Mouse (Mus musculus): ENCODE measurements around the gene Kctd20. TPM values are rescaled to one million over a fixed set of nuclear protein-coding genes. Genes with fewer than 3 reads are reported as not detected.

Gene Kctd20
- polyA plus RNA-seq, 1 experiment, result 75.8 TPM

- TF ChIP-seq CTCF (IDR thresholded peaks at IDR 0.05; ENCODE audit: borderline replicate concordance, extremely low read depth, insufficient read depth, insufficient read length) (no peak), POLR2A (IDR thresholded peaks at IDR 0.05; ENCODE audit: borderline replicate concordance, extremely low read depth, insufficient read depth, insufficient read length, poor library complexity, severe bottlenecking) (0 out of 2 replicates have a peak, but pooled peaks have one; percentile 69)
- peak; percentile 92 for DNase-seq (ENCODE audit: low read depth)
Measured at GRCm38 (mm10) chr17:29007641-29008325, 56.0 kb downstream of the Kctd20 start, which contains the start of gene Stk38. TSS of gene Stk38 (minus strand) at chr17:29007995.

GRCm38 (mm10) chr17:29008326-29008650, 56.5 kb downstream of the Kctd20 start:
- no peak for DNase-seq (ENCODE audit: low read depth)
- TF ChIP-seq CTCF (IDR thresholded peaks at IDR 0.05; ENCODE audit: borderline replicate concordance, extremely low read depth, insufficient read depth, insufficient read length), result no peak
- TF ChIP-seq POLR2A (IDR thresholded peaks at IDR 0.05; ENCODE audit: borderline replicate concordance, extremely low read depth, insufficient read depth, insufficient read length, poor library complexity, severe bottlenecking), result no peak

GRCm38 (mm10) chr17:29009181-29009580, 57.4 kb downstream of the Kctd20 start:
- no peak for DNase-seq (ENCODE audit: low read depth)
- TF ChIP-seq CTCF (IDR thresholded peaks at IDR 0.05; ENCODE audit: borderline replicate concordance, extremely low read depth, insufficient read depth, insufficient read length) (no peak), POLR2A (IDR thresholded peaks at IDR 0.05; ENCODE audit: borderline replicate concordance, extremely low read depth, insufficient read depth, insufficient read length, poor library complexity, severe bottlenecking) (no peak)

GRCm38 (mm10) chr17:29014235-29014634, 62.5 kb downstream of the Kctd20 start:
- no peak for DNase-seq (ENCODE audit: low read depth)
- TF ChIP-seq CTCF (IDR thresholded peaks at IDR 0.05; ENCODE audit: borderline replicate concordance, extremely low read depth, insufficient read depth, insufficient read length) (no peak), POLR2A (IDR thresholded peaks at IDR 0.05; ENCODE audit: borderline replicate concordance, extremely low read depth, insufficient read depth, insufficient read length, poor library complexity, severe bottlenecking) (no peak)

- DNase-seq (ENCODE audit: low read depth), result peak; percentile 54
- TF ChIP-seq CTCF (IDR thresholded peaks at IDR 0.05; ENCODE audit: borderline replicate concordance, extremely low read depth, insufficient read depth, insufficient read length) (peak; percentile 59), POLR2A (IDR thresholded peaks at IDR 0.05; ENCODE audit: borderline replicate concordance, extremely low read depth, insufficient read depth, insufficient read length, poor library complexity, severe bottlenecking) (no peak)
Measured at GRCm38 (mm10) chr17:29015638-29016037, 63.9 kb downstream of the Kctd20 start.

- DNase-seq (ENCODE audit: low read depth), result no peak
- TF ChIP-seq CTCF (IDR thresholded peaks at IDR 0.05; ENCODE audit: borderline replicate concordance, extremely low read depth, insufficient read depth, insufficient read length) (no peak), POLR2A (IDR thresholded peaks at IDR 0.05; ENCODE audit: borderline replicate concordance, extremely low read depth, insufficient read depth, insufficient read length, poor library complexity, severe bottlenecking) (no peak)
Measured at GRCm38 (mm10) chr17:29016705-29017104, 65.0 kb downstream of the Kctd20 start.

GRCm38 (mm10) chr17:29018292-29018984, 66.7 kb downstream of the Kctd20 start:
- TF ChIP-seq POLR2A (IDR thresholded peaks at IDR 0.05; ENCODE audit: borderline replicate concordance, extremely low read depth, insufficient read depth, insufficient read length, poor library complexity, severe bottlenecking) (no peak), CTCF (IDR thresholded peaks at IDR 0.05; ENCODE audit: borderline replicate concordance, extremely low read depth, insufficient read depth, insufficient read length) (peak; percentile 58)
- peak; percentile 39 for DNase-seq (ENCODE audit: low read depth)

Other genes with a start within 250 kb of the Kctd20 start
- gene AC170998.1, start 225.9 kb upstream of the Kctd20 start, polyA plus RNA-seq (2012; rRNA removed), result 0.53 and 0.89 TPM in 2 replicates
- 1.3 and 2.1 TPM in 2 replicates for gene Mapk13, start 182.7 kb upstream of the Kctd20 start, polyA plus RNA-seq (2012; rRNA removed)
- 46.1 and 47.5 TPM in 2 replicates for gene Brpf3, start 150.9 kb upstream of the Kctd20 start, polyA plus RNA-seq (2012; rRNA removed)
- gene Pnpla1, start 93.5 kb upstream of the Kctd20 start, polyA plus RNA-seq (2012; rRNA removed), result 0.23 TPM in 1 of 2 replicates, not detected in the other
- 0.69 and 0.98 TPM in 2 replicates for gene 4930539E08Rik, start 36.6 kb upstream of the Kctd20 start, polyA plus RNA-seq (2012; rRNA removed)
- not detected in 2 replicates for gene Pxt1, start 8.1 kb upstream of the Kctd20 start, polyA plus RNA-seq (2012; rRNA removed)
- gene Stk38, start 56.0 kb downstream of the Kctd20 start, polyA plus RNA-seq (2012; rRNA removed), result 107 and 125 TPM in 2 replicates
- gene Srsf3, start 80.7 kb downstream of the Kctd20 start, polyA plus RNA-seq (2012; rRNA removed), result 330 and 391 TPM in 2 replicates
- 23.9 and 28.9 TPM in 2 replicates for gene Cdkn1a, start 139.0 kb downstream of the Kctd20 start, polyA plus RNA-seq (2012; rRNA removed)
- 0.23 and 0.49 TPM in 2 replicates for gene Rab44, start 162.2 kb downstream of the Kctd20 start, polyA plus RNA-seq (2012; rRNA removed)

All from brain, embryonic 14.5 days (tissue).